Mouse (Mus musculus) stomach, embryonic 14.5 days (tissue): ENCODE results near the gene Slc13a4. TPM values are rescaled to one million over a fixed set of nuclear protein-coding genes. Genes with fewer than 3 reads are reported as not detected.

Experiments
- ATAC-seq: fragments of 200-750 bp; cut with Nextera tagmentation; 2 replicates; pipeline ENCODE4 v1.8.0; 2017; ENCODE audit warnings: low read depth, moderate TSS enrichment; ENCODE audit not compliant: insufficient number of reproducible peaks, insufficient read depth, low FRiP score
- H3K27ac ChIP-seq: fragments of 300-500 bp; sonication (generic); 2 replicates; pipeline ENCODE4 v1.5.1; 2014; ENCODE audit warnings: mild to moderate bottlenecking, low read length, moderate library complexity, mixed read lengths
- H3K27me3 ChIP-seq: fragments of 300-500 bp; sonication (generic); 2 replicates; pipeline ENCODE4 v1.6.1; 2014; ENCODE audit warnings: low read length, control low read depth, mixed read lengths; ENCODE audit not compliant: control insufficient read depth, insufficient read depth
- H3K36me3 ChIP-seq: fragments of 300-500 bp; sonication (generic); 2 replicates; pipeline ENCODE4 v1.6.1; 2014; ENCODE audit warnings: mild to moderate bottlenecking, control low read depth, low read length, moderate library complexity, mixed read lengths; ENCODE audit not compliant: control insufficient read depth, insufficient read depth
- H3K4me1 ChIP-seq: fragments of 300-500 bp; sonication (generic); 2 replicates; pipeline ENCODE4 v1.6.1; 2014; ENCODE audit warnings: low read length, control low read depth, mixed read lengths; ENCODE audit not compliant: control insufficient read depth, insufficient read depth
- H3K4me2 ChIP-seq: fragments of 300-500 bp; sonication (generic); replicated peaks from 2 replicates; pipeline ENCODE4 v1.6.1; 2014; ENCODE audit warnings: low read depth, low read length, control low read depth
- H3K4me3 ChIP-seq: fragments of 300-500 bp; sonication (generic); 2 replicates; pipeline ENCODE4 v1.5.1; 2014; ENCODE audit warnings: low read depth, low read length, control low read depth
- H3K9ac ChIP-seq: fragments of 300-500 bp; sonication (generic); replicated peaks from 2 replicates; pipeline ENCODE4 v1.6.1; 2014; ENCODE audit warnings: low read depth, mild to moderate bottlenecking, control low read depth, low read length, moderate library complexity, mixed read lengths
- H3K9me3 ChIP-seq: fragments of 300-500 bp; sonication (generic); 2 replicates; pipeline ENCODE4 v1.6.1; 2016; ENCODE audit warnings: low read depth, low read length, control low read depth; ENCODE audit not compliant: control insufficient read depth
- WGBS: fragments of 180-500 bp; shearing (Covaris S2); extraction: QIAGEN DNeasy Blood & Tissue Kit; methylation state at CpG from one replicate; pipeline ENCODE4 v1.1.7; 2014; 5-methylcytosine and 5-hydroxymethylcytosine counted together
- polyA plus RNA-seq: library from polyadenylated mRNA; unstranded; fragments of >200 nt; fragmentation: Nextera tagmentation; extraction: Ambion mirVana; gene quantifications from 2 replicates; pipeline ENCODE4 v1.2.1, GENCODE M21; 2014

Slc13a4 gene
- polyA plus RNA-seq, 1 experiment from 2014 or later, result 0.29 TPM

DNA sequence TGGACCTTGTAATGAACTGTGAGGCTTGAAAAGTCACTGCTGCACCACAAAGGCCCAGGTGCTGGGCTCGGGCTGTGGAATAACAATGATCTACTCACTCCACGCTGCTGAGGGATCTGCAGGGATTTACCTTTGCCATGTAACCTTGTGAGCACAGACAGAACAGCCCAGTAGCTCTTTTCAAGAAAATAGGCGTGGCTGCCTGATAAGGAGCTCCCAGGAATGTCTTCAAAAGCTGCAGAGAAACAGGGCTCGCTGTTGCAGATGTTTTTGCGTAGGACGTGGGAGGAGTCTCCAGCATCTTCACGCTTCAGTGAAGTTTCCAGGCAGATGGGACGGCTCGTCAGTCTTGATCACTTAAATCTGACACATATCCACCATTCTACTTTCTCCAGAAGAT lies 63.9 kb downstream of the Slc13a4 start:
- WGBS, result 77% methylated on average over 9 of the region's 9 CpGs
- no peaks in the 10 kb centered on the region for H3K4me1 ChIP-seq
- no peak for ATAC-seq
- H3K36me3 ChIP-seq, result peaks cover 60% of the 10 kb centered on the region
- H3K27me3 ChIP-seq, result no peaks in the 10 kb centered on the region
- no peak overlapping the region for H3K4me2 ChIP-seq
- H3K9ac ChIP-seq, result no peak overlapping the region
- H3K9me3 ChIP-seq, result no peaks in the 10 kb centered on the region
- no peak overlapping the region for H3K27ac ChIP-seq
- H3K4me3 ChIP-seq, result no peak overlapping the region

DNA sequence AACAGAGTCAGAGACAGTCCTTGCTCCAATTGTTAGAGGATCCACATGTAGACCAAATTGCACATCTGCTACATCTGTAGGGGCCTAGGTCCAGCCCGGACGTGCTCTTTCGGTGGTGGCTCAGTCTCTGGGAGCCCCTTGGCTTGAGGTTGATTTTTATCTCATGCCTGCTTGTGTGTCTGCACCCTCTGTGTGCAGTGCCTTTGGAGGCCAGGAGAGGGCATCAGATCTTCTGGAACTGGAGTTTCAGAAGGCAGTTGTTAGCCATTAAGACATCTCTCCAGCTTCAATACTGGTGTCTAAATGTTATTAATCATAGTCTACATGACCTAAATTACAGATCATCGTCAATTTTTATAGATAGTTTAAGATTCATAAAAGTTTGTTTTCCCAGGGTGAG lies 64.7 kb downstream of the Slc13a4 start:
- H3K36me3 ChIP-seq, result peaks cover 62% of the 10 kb centered on the region
- H3K4me3 ChIP-seq, result no peak overlapping the region
- H3K9me3 ChIP-seq, result no peaks in the 10 kb centered on the region
- H3K27ac ChIP-seq, result no peak overlapping the region
- H3K4me2 ChIP-seq, result no peak overlapping the region
- H3K4me1 ChIP-seq, result no peaks in the 10 kb centered on the region
- H3K27me3 ChIP-seq, result no peaks in the 10 kb centered on the region
- no peak overlapping the region for H3K9ac ChIP-seq
- ATAC-seq, result no peak
- 94% methylated on average over 4 of the region's 4 CpGs for WGBS

DNA sequence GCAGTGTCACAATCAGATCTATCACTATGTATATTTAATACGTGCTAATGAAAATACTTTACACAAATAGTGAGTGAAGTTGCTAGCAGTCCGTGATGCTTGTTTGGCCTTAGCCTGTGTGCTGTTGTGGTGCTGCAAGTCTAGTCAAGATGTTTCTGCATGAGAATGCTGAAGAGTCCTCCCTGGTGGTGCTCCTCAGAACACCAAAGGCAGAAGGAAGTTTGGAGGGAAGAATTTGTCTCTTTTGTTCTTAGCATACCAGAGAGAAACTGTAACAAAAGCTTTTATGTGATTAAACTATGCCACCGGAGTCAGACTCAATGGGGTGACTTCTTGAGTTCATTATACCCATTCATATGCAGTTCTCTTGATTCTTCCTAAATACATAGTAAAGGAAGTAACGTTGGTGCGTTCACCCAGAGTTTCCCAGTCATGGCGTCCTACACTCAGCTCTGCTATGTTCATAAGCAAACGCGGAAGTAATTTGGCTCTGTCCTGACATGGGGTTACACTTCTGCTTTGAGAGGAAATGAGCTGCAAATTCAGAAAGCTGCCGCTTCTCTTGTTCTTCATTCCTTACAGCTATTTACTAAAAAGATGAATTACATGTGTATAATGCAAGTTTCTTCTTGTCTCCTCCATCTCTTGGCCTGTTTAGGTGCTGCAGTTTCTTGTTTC lies 71.7 kb downstream of the Slc13a4 start:
- Histone ChIP-seq H3K9me3 (no peaks in the 10 kb centered on the region), H3K4me2 (no peak overlapping the region), H3K4me1 (no peaks in the 10 kb centered on the region), H3K36me3 (peaks cover 61% of the 10 kb centered on the region), H3K9ac (no peak overlapping the region), H3K27me3 (no peaks in the 10 kb centered on the region), H3K4me3 (no peak overlapping the region), H3K27ac (no peak overlapping the region)
- WGBS, result 86% methylated on average over 9 of the region's 9 CpGs
- ATAC-seq, result no peak

DNA sequence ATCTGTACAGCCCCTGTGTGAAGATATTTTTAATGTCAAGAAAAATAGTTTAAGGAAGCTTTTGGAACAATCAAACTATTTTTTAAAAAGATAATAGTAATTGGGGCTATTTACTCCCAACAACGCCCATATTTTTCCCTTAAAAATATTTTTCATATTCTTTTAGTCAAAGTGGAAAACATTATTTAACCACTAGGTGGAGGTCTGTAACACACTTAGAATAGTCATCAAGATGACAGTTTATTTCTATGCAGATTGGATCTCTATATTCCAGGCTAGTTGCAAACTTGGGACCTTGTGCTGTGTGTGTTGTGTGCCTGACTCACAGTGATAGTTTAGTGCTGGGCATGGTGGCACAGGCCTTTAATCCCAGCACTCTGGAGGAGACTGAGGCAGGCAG lies 78.5 kb downstream of the Slc13a4 start:
- H3K4me3 ChIP-seq, result no peak overlapping the region
- no peak overlapping the region for H3K9ac ChIP-seq
- H3K27me3 ChIP-seq, result no peaks in the 10 kb centered on the region
- no peaks in the 10 kb centered on the region for H3K9me3 ChIP-seq
- peaks cover 60% of the 10 kb centered on the region for H3K36me3 ChIP-seq
- no peak overlapping the region for H3K27ac ChIP-seq
- 89% methylated on average over 1 of the region's 1 CpGs for WGBS
- no peak for ATAC-seq
- H3K4me2 ChIP-seq, result no peak overlapping the region
- no peaks in the 10 kb centered on the region for H3K4me1 ChIP-seq

DNA sequence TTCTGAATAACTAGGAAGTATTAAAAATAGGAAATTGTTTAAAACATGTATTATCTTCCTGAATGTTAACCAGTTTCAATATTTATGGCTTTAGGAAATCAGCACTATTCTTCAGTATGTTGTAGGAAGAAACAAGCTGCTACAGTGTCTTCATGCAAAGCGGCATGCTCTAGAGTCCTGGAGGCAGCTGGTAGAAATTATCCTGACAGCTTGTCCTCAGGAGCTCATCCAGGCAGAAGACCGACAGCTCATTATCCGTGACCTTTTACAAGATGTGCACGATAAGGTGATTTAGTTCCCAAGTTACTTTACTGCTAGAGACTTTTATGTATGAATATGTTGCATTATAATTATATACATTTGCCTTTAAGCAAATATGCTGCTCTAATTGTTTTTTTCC lies 82.2 kb downstream of the Slc13a4 start:
- Histone ChIP-seq H3K36me3 (peaks cover 60% of the 10 kb centered on the region), H3K4me3 (no peak overlapping the region), H3K4me2 (no peak overlapping the region), H3K9me3 (no peaks in the 10 kb centered on the region), H3K4me1 (no peaks in the 10 kb centered on the region), H3K27me3 (no peaks in the 10 kb centered on the region), H3K27ac (no peak overlapping the region), H3K9ac (no peak overlapping the region)
- no peak for ATAC-seq
- 86% methylated on average over 4 of the region's 4 CpGs for WGBS

Other genes with a start within 250 kb of the Slc13a4 start
- gene Cnot4, start 174.4 kb downstream of the Slc13a4 start, polyA plus RNA-seq, result 36.5 and 40.4 TPM in 2 replicates
- gene Nup205, start 130.7 kb downstream of the Slc13a4 start, polyA plus RNA-seq, result 42.3 and 46.7 TPM in 2 replicates
- 2.7 and 2.9 TPM in 2 replicates for gene Fam180a, start 18.0 kb upstream of the Slc13a4 start, polyA plus RNA-seq
- gene Mtpn, start 231.8 kb upstream of the Slc13a4 start, polyA plus RNA-seq, result 143 and 151 TPM in 2 replicates